Mouse (Mus musculus): Measurements from ENCODE around the gene Mlxipl.

Gene Mlxipl

GRCm38 (mm10) chr5:135186621-135187348 lies 97.1 kb downstream of the Mlxipl start, which contains the start of gene Baz1b:
Baz1b (plus strand) TSS chr5:135187264.
- DNase-seq = peak; percentile 99

- peak; percentile 68 for DNase-seq
Measured at GRCm38 (mm10) chr5:135187349-135188213, 97.9 kb downstream of the Mlxipl start.

All from cerebellum, adult 9-10 months (tissue).